Mouse (Mus musculus) regulatory T cell (primary cell): ENCODE results near the gene Rasgef1b.

ENCODE experiments used
- in situ Hi-C: fragments of 300-600 bp; cut with MboI, MseI; formaldehyde crosslinking; loops from one replicate; pipeline ENCODE4 v1.15.1; 2025; ENCODE audit warnings: high pct_unique_total_duplicates

Gene Rasgef1b

DNA sequence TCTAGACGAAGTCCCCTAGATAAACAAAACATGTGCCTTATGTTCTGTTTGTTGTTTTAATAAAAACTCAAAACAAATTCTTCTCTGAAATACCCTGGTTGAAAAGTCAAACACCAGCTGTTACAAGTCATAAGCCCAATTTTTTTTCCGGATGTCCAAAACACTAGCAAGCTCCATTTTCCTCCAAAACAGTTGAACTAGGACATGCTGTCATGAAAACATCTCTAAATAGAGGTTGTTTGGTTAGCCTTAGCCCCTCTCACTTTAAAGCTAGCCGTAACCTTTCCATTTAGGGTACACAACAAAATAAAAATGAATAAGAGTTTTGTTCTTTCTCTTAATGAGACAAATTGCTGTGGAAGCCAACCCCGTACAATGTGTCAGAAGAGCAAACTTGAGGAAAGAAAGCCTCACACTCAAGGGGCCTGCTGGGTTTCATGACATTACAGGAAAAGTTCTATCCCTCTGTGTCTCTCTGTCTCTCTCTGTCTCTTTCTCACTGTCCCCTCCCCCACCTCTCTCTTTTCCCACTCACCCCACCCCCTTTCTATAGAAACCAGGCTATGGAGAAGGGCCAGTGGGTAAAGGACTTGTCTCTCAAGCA lies 467.6 kb downstream of the Rasgef1b start:
- in situ Hi-C loops, result no loop called here

DNA sequence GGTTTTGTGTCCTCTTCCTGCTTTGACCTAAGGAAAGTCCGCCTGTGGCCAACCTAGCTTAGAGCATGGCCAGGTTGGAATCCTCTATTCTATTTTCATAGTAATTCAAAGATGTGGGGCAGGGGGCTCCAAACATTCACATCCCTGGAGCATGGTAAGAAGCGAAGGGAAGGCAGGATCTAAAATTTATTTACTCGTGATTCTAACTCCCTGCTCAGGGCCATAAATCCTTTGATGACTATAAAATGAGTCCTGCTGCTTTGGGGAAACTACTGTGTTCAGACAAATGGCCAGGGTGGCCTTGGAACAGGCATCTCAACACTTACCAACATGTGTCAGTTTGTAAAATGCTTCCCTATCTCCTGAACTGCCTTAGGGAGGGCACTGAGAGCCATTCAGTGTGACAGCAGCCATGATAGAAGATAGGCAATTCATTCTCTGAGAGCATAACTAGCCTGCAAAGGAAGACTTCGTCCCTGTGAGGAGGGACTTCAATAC lies 470.8 kb downstream of the Rasgef1b start:
- in situ Hi-C loops, result no loop called here

DNA sequence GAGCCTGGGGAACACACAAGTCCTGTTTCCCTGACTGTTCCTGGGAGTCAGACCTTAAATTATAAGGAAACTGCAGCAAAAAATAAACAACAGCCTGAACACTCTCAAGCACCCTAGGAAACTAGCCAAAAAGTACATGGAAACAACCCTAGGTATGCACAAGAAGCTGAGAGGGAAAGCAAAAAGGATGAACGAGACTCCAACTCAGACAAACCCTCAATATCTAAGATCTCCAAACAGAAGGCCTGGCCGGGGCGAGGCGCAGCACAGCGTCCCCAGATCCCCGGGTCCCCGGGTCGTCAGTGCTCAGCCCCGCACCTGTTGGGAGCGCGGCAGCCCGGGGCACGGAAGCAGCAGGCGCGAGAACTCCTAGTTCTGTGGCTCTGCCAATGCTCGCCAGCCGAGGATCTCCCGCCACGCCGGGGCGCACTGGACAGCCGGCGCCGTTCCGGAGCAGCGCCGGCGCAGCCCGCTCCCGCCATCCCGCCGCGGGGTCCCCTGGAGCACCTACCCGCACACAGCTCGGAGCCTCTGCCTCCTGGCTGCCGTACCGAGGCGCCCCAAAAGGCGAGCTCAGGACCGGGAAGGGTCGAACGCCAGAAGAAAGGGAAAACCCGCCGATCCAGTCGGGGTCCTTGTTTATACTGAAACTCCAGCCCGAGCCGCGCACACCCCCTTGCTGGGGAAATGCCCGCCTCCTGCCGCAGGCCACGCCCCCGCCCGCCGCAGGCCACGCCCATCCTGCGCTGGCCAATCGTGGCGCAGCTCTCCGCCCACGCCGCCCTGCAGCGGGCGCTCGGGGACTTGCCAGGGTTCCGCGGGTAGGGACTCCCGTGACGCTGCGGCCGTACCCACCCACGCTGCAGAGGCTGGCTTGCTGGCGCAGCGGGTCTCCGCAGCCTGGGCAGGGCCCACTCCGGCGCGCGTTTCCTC lies 476.4 kb downstream of the Rasgef1b start:
- in situ Hi-C loops, result no loop called here

DNA sequence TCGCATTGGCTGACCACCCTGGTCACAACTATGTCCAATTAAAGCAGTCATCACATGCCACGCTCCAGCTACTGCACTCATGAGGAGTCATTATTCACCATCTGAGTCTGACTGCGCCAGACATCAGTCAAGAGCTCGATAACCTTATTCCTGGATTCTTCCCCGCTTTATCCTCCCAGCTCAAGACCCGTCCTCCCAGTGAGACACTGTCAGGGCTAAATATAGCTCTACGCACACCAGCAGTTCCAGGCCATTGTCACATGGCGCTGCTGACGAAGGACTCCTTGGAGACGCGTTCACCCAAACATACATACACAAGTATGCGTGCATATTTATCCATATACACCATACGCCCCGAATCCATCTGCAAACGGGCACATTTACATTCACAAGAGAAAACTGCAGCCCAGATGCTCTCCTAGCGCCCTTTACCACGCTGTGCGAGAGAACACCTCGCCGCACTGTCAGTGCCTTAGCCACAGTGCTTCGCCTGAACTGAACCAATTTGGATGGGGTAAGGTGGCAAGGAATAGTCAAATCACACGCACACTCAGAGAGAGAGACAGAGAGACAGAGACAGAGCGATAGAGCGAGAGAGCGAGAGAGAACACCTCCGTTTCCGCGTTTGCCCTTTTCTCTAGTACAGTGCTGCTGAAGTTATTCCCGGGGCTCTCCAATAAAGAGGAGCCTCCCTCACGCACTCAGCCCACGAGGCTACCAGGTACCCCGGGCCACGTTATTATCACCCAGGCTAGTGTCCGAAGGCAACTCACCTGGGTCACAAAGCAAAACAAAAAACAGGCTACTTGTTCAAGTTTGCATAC lies 477.3 kb downstream of the Rasgef1b start:
- in situ Hi-C loops, result no loop called here

DNA sequence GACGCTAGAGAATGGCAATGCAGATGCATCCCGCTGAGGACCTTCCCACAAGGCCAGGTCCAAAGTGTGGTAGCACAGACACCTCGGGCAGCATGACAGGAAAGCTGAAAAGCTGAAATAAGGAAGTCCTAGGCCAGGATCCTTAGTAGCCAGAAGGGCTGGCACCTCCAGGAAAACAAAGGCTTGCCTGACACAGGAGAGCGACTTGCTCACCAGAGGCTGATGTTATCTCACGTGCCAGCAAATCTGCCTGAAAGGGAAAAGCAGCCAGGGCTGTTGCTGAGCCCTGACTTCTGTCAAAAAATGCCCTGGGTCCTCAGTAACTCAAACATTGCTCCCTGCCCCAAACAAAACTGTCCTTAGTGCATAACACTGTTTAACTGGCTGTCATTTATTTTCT lies 478.0 kb downstream of the Rasgef1b start:
- in situ Hi-C loops, result no loop called here

DNA sequence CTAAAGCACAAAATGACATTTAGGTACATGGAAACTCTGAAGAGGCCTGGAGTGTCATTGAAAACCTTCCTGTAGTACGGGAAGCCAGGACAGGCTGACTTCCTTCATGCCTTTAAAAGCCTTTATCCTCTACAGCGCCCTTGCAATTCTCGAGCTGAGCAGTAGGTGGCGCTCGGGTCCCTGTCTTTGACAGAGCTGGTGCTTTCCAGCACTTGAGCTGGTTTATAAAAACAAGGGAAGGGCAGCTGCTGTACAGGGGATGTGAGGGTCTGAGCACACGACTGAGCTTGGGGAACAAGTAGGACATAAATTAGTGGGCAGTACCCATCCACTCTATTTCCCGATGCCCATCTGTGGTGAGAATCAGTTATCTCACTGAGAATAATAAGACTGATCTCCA lies 480.4 kb downstream of the Rasgef1b start:
- in situ Hi-C loops, result loop anchor here (5.0 kb wide), 2 partner anchors 41 to 339 kb away; no protein-coding TSS in a partner anchor

DNA sequence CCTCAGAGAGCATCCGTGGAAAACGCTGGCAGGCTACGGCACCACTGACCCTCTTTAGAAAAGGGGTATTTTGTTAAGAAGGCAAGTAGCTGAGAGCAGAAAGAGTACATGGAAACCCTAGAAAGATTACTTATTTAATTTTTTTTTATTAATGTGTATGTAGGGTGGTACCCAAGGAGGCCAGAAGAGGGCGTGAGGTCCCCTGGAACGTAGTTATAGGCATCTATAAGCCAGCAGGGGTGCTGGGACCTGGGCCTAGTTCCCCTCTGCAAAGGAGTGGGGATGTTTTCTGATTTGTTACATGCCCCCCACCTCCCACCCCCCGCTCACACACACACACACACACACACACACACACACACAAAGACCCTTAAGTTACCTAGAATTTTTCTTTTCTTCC lies 480.9 kb downstream of the Rasgef1b start:
- in situ Hi-C loops, result loop anchor here (5.0 kb wide), 2 partner anchors 41 to 339 kb away; no protein-coding TSS in a partner anchor

DNA sequence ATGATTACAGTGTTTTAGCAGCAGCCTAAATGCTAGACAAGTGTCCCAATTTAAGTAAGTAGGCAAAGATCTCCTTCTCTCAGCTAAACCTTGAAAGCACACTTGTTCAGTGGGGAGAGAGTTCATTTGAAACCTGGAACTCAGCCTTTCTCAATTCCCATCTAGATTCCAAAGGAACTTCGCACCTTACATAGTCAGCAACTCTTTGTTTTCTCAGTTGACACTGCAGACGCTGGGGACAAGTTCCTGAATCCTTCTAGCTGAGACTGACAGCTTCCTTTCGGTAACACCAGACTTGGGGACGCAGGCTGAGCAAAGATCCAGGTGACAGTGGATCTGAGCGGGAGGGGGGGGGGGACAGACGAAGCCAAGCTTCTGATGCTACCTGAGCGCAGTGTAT lies 481.4 kb downstream of the Rasgef1b start:
- in situ Hi-C loops, result loop anchor here (5.0 kb wide), 2 partner anchors 40 to 340 kb away; no protein-coding TSS in a partner anchor

DNA sequence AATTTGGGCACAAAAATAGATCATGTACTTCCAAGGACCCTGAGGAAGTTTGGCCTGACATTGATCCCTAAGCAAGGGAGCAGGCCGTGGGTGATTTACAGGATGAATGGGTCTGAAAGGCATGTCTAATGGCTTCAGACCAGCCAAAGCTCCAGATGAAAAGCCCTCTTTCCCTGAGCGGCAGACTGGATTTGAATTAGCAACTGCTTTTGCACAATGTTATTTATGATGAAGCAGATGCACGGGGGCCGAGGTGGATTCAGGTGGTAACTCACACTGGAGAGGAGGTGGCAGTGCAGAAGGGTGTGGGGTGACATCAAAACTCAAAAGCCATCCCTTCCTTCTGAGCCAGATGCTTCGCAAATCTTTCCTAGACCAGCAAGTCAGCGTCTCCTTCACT lies 481.9 kb downstream of the Rasgef1b start:
- in situ Hi-C loops, result loop anchor here (5.0 kb wide), 2 partner anchors 40 to 340 kb away; no protein-coding TSS in a partner anchor

DNA sequence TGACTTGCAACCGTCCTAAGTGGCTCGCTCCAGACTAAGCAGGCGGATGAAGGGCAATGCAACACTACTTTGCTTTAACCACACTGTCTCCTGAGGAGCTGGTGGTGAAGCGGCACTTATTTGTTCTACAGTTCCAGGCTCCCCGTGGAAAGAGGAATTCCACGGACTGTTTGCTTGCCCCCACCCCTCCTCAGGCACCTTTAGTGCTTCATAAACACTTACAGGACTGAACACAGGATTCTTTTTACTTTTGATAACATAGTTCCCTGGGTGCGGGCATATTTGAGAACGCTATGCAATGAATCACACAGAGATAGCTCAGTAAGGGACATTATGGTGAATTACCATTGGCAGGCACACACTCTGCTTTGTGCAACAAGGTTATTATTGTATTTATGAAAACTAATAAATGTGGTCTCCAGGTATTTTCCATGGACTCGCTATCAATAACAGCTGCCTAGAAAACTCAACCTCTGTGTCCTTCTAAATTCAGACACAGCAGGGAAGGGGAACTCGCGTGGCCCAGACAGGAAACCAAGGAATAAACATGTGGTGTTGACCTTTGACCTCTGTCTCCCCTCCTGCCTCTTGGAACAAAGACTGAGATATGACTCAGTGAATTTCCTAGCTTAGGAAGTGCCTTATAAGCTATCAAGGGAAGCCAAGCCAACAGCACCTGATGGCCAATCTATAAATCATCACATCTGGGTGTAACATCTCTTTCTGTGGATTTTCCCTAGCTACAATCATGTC lies 486.7 kb downstream of the Rasgef1b start:
- in situ Hi-C loops, result no loop called here

DNA sequence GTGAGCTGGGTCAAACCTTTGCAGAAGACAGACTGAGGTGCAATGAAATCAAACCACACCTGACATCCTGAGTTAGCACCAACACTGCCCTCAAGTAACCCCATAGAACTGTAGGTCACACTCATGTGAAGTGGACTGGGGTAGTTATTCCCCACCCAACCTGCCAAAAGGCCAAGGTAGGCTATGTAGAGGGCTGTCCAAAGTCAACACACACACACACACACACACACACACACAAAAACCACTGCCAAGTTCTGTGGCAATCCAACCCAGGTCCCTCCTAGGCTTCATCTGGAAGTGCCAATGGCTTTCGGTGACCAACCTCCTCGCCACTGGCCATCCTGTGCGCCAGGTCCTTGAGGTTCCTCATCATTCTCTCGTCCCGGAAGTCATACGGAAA lies 488.4 kb downstream of the Rasgef1b start:
- in situ Hi-C loops, result no loop called here

DNA sequence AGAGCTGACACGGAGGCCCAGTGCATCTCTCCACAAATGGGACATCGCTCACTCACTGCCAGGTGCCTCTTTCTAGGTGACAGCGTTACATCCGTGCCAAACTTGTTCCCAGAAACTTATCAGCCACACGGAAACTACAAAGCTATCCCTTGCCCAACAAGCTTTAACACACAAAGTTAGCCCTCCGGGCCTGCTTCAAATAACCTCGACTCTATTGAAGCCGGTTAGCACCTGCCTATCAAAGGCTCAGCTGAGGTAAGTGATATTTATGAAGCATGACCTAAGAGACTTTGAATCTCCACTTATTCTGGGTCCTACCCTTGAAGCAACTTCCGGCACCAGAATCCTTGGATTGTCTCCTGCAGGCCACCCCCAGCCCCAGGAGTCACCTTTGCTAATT lies 489.2 kb downstream of the Rasgef1b start:
- in situ Hi-C loops, result no loop called here

DNA sequence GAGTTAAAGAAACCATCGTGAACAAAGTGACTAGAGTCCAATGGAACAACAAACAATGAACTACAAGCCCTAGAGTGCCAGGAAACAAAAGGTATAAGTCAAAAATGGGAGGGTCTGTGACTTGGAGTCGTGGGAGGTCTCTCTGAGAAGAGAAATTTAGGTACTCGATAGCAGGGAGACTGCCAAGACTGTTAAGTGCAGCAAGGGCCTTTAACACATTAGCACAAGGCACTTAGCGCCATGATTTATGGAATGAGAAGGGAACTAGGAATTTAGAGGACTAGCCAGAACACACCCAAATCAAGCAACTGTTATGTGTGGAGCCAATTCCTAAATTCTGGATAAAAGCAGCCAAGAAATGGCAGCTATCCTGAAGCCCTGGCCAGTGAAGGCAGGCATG lies 490.7 kb downstream of the Rasgef1b start:
- in situ Hi-C loops, result no loop called here

DNA sequence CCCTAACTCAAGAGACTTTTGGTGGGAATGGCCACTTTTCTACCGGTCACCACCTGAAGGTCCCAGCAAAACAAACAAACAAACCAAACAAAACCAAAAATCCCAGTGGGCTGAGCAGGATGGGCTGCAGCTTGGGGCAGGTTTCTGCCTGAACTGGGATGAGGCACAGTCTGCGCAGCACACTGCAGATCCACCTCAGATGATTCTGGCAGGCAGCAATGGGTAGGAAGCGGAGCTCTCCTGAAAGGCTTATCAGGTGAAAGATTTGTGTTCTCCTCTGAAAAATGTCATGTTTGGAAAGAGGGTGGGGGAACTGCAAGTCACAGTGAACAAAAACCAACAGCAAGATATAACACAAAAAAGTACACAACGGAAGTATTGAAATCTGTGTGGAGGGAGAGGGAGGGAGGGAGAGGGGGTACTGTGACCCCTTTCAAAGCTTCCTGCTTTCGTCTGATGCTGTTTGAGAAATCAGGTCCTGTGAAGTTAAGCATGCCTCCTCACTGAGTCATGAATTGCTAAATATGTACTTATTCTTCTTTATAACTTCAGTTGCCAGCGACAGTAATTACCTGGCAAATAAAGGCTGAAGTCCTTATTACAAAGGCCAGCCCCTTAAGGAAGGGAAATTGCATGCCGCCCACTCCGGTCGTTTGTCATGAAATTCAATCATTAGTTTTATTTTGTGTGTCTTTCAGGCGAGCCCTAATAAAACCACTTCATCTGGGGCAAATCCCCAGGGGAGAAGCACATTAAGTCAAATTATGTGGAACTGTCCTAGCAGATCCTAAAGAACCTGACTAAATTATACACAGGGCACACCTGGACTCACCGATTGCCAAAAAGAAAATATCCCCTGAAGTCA lies 491.7 kb downstream of the Rasgef1b start:
- in situ Hi-C loops, result no loop called here

DNA sequence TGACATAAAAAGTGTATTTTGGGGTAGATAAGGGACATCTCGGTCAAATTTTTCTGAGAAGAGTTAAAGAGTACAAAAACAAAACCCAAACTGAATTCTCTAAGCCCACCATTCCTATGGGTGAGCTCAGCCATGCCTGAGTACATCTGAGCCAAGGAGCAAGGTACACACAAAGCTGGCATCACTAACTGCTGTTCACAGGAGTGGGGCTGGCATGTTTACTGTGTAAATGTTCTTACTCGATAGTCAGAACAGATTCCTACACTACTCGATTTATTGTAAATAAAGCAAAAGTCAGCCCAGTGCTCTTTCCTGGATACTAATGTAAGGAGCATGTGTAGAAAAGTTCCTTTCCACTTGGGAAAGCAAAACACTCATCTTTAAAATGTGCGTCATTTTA lies 492.4 kb downstream of the Rasgef1b start:
- in situ Hi-C loops, result no loop called here

DNA sequence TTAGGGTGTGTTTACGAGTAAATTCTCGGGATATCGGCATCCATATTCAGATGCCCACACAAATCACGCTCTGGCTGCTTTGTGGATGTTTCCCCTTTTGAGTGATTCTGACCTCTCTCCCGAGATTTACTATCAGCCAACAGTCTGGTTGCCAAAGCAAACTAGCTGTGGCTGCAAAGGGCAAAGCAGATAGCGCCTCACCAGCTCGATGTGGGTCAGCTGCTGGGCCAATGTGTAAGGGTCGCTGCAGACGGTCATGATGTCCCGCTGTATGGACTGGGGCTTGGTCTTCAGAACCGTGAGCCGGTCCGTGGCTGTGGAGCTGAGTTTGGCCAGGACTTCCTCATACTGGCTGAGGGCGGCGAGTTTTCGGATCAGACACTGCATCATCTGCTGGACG lies 494.6 kb downstream of the Rasgef1b start:
- in situ Hi-C loops, result no loop called here

DNA sequence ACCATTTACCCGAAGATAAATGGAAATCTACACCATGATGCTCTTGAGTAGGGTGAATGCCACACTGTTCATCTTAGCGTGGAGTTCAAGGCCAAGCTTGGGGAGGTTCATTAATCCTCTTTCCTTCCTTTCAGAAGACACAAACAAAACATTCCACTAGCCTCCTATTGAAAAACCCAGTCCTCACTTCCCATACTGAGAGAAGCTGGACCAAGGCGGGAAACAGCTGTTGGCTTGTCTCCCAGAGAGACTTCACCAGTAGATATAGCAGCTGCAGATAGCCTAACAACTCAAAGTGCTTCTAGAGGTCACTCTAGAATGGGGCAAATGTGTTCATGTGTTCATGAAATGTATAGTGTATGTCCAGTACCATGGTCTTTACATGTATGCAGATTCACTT lies 495.7 kb downstream of the Rasgef1b start:
- in situ Hi-C loops, result no loop called here

DNA sequence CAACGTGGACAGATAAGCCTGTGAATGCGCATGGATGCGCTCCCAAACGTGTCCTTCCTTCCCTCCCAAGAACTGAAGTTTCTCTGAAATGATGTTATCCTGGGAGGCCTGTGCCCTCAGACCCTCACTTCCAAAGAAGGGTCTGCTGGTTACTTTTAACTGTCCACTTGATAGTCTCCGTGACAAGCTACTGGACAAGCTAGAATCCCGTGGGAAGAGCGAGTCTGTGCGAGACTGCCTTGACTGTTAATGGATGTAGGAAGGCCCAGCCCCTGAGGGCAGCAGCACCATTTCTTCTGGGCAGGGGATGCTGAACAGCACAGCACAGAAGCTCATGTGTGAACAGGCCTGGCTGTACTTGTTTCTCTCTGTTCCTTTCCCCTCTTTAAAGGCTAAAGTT lies 496.5 kb downstream of the Rasgef1b start:
- in situ Hi-C loops, result no loop called here

DNA sequence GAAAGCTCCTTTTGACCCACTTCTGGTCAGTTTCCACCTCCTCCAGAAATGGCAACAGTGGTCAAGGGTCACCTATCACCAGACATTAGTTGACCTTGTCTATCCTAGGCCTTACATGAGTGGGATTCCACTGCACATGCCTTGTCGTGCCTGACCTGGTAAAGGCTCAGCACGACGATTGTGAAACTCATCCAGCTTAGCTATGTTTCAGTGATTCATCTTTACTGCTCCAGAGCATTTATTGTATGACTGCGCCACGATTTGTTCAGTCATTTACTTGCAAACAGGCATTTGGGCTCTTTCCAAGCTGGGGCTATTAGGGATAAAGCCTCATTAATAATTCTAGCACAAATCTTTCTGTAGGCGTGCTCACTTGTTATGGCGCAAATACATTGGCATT lies 498.4 kb downstream of the Rasgef1b start:
- in situ Hi-C loops, result no loop called here

DNA sequence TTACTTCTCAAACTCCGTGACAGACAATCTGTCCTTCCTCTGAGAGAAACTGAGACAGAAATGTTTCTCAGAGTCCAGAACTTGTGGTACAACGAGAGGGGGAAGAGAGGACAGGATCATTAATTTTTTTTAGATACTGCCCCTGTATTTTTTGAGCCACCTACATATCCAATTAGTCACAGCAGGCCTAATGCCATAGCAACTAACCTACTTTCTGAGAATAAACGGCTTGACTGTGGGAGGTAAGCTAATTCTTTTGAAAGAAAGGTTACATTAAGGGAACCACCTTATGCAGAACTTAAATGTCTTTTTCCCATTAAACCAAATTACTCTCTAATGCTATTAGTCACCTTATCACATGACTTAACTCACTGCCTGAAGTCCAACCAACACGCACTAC lies 501.5 kb downstream of the Rasgef1b start:
- in situ Hi-C loops, result no loop called here
